10 mouse cellular contexts compared by ENCODE assay signal in the genomic region with DNA sequence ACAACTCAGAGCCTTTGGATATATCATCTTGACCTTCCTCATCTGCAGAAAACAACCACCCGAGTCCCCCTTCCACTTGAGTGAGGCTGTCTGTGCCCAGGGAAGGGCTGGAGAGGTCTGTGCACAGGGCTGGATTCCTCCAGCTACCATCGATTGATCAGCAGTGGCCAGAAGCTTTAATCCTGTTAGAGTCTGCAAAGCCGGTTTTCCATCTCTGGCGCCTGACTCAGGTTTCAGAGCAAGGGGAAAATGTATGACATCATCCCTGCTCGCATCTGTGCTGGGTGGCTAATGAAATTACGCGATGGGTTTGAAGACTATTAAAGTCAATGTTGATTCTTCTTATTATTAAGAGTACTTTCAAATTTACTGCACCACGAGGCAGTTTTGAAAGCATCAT.
DNase-seq lines count a peak whose midpoint lies in the region; ATAC-seq lines count a peak whose summit lies in the region.
"Had no signal": no experiment of that assay in that cellular context is flagged by ENCODE, and none has a peak within 500 bp of the region (broad histone marks: within the 10 kb centered on the region; RNA-seq: fewer than 3 reads in every experiment).

No protein-coding gene starts in this region.

- H3K4me3 ChIP-seq in hindbrain, embryonic 11.5 days (ENCODE audit: low read depth, low read length) = no peak overlapping the region
- H3K4me3 ChIP-seq in hindbrain, embryonic 16.5 days (ENCODE audit: low read length) = no peak overlapping the region
- no peak overlapping the region for H3K4me3 ChIP-seq in embryonic facial prominence, embryonic 10.5 days
- no peak overlapping the region for H3K4me3 ChIP-seq in limb, embryonic 11.5 days (ENCODE audit: low read depth, low read length)
- H3K4me3 ChIP-seq: liver, embryonic 12.5 days had no signal

- no peak overlapping the region for H3K9ac ChIP-seq in hindbrain, embryonic 11.5 days (ENCODE audit: low read depth, low read length)
- no peak overlapping the region for H3K9ac ChIP-seq in hindbrain, embryonic 16.5 days (ENCODE audit: low read depth, low read length)
- H3K9ac ChIP-seq in limb, embryonic 11.5 days (ENCODE audit: low read length) = no peak overlapping the region
- H3K9ac ChIP-seq: liver, embryonic 12.5 days had no signal

- H3K36me3 ChIP-seq in hindbrain, embryonic 11.5 days (ENCODE audit: control insufficient read depth, insufficient read depth, low read length) = no peaks in the 10 kb centered on the region
- H3K36me3 ChIP-seq in hindbrain, embryonic 16.5 days (ENCODE audit: control insufficient read depth, insufficient read depth, low read length) = no peaks in the 10 kb centered on the region
- no peaks in the 10 kb centered on the region for H3K36me3 ChIP-seq in embryonic facial prominence, embryonic 10.5 days (replicated peaks)
- no peaks in the 10 kb centered on the region for H3K36me3 ChIP-seq in limb, embryonic 11.5 days (ENCODE audit: control insufficient read depth, insufficient read depth, low read length)
- H3K36me3 ChIP-seq: G1E; liver, embryonic 12.5 days had no signal

- H3K9me3 ChIP-seq in hindbrain, embryonic 11.5 days (ENCODE audit: control insufficient read depth, low read length) = no peaks in the 10 kb centered on the region
- no peaks in the 10 kb centered on the region for H3K9me3 ChIP-seq in hindbrain, embryonic 16.5 days (ENCODE audit: control insufficient read depth, low read length)
- no peaks in the 10 kb centered on the region for H3K9me3 ChIP-seq in embryonic facial prominence, embryonic 10.5 days
- H3K9me3 ChIP-seq in limb, embryonic 11.5 days (ENCODE audit: control insufficient read depth, low read length) = no peaks in the 10 kb centered on the region
- H3K9me3 ChIP-seq: G1E; liver, embryonic 12.5 days had no signal

- H3K27ac ChIP-seq in hindbrain, embryonic 11.5 days (ENCODE audit: low read depth, low read length) = no peak overlapping the region
- H3K27ac ChIP-seq in hindbrain, embryonic 16.5 days (ENCODE audit: low read depth, low read length) = no peak overlapping the region
- peak overlapping the region; percentile 44; the same call in 1 of the 2 replicates for H3K27ac ChIP-seq in embryonic facial prominence, embryonic 10.5 days (replicated peaks)
- no peak overlapping the region for H3K27ac ChIP-seq in limb, embryonic 11.5 days (replicated peaks; ENCODE audit: low read depth, low read length)
- H3K27ac ChIP-seq: liver, embryonic 12.5 days had no signal

- DNase-seq in hindbrain, embryonic 11.5 days (ENCODE audit: low spot score) = peak; percentile 12
- DNase-seq in embryonic facial prominence, embryonic 10.5 days (ENCODE audit: low spot score) = peak; percentile 42
- DNase-seq in limb, embryonic 11.5 days (ENCODE audit: low spot score) = peak; percentile 41
- DNase-seq in skeletal muscle tissue, adult 2 months (ENCODE audit: low read depth, low spot score) = peak; percentile 5
- DNase-seq in kidney, adult 18-20 months = no peak
- DNase-seq: heart, postnatal 36 days had no signal

- no peak for ATAC-seq in hindbrain, embryonic 11.5 days (ENCODE audit: low FRiP score)
- no peak for ATAC-seq in hindbrain, embryonic 16.5 days
- ATAC-seq in limb, embryonic 11.5 days (ENCODE audit: insufficient number of reproducible peaks, low FRiP score, low TSS enrichment, low read depth) = no peak
- ATAC-seq in frontal cortex, adult (ENCODE audit: low TSS enrichment) = no peak
- ATAC-seq: liver, embryonic 12.5 days had no signal

- no peaks in the 10 kb centered on the region for H3K27me3 ChIP-seq in hindbrain, embryonic 11.5 days (ENCODE audit: control insufficient read depth, insufficient read depth, low read length)
- no peaks in the 10 kb centered on the region for H3K27me3 ChIP-seq in hindbrain, embryonic 16.5 days (replicated peaks; ENCODE audit: control insufficient read depth, insufficient read depth, low read length)
- H3K27me3 ChIP-seq in embryonic facial prominence, embryonic 10.5 days (replicated peaks; ENCODE audit: low read depth, poor library complexity, severe bottlenecking) = no peaks in the 10 kb centered on the region
- no peaks in the 10 kb centered on the region for H3K27me3 ChIP-seq in limb, embryonic 11.5 days (ENCODE audit: control insufficient read depth, insufficient read depth, low read length)
- H3K27me3 ChIP-seq: liver, embryonic 12.5 days had no signal

- WGBS in hindbrain, embryonic 11.5 days = 68% methylated on average over 8 of the region's 8 CpGs
- WGBS in hindbrain, embryonic 16.5 days = 63% methylated on average over 8 of the region's 8 CpGs
- 48% methylated on average over 8 of the region's 8 CpGs for WGBS in embryonic facial prominence, embryonic 10.5 days
- 54% methylated on average over 8 of the region's 8 CpGs for WGBS in limb, embryonic 11.5 days

- H3K4me2 ChIP-seq in hindbrain, embryonic 11.5 days (replicated peaks; ENCODE audit: low read depth, low read length) = no peak overlapping the region
- H3K4me2 ChIP-seq in hindbrain, embryonic 16.5 days (ENCODE audit: low read length) = no peak overlapping the region
- H3K4me2 ChIP-seq in limb, embryonic 11.5 days (ENCODE audit: low read depth, severe bottlenecking) = no peak overlapping the region
- H3K4me2 ChIP-seq: liver, embryonic 12.5 days had no signal

- no peaks in the 10 kb centered on the region for H3K4me1 ChIP-seq in hindbrain, embryonic 11.5 days (replicated peaks; ENCODE audit: control insufficient read depth, insufficient read depth, low read length)
- H3K4me1 ChIP-seq in hindbrain, embryonic 16.5 days (ENCODE audit: control insufficient read depth, insufficient read depth, low read depth, low read length) = no peaks in the 10 kb centered on the region
- H3K4me1 ChIP-seq in embryonic facial prominence, embryonic 10.5 days = peaks cover 7% of the 10 kb centered on the region
- H3K4me1 ChIP-seq in limb, embryonic 11.5 days (ENCODE audit: control insufficient read depth, insufficient read depth, low read length) = 0 out of 2 replicates have a peak, but pooled peaks cover 2% of the 10 kb centered on the region
- H3K4me1 ChIP-seq: liver, embryonic 12.5 days had no signal
